Mouse (Mus musculus) cerebellum, postnatal 25 days (tissue): Measurements from ENCODE around the gene Dnajb5.

Experiments used
- DNase-seq, 2 experiments: peaks; one replicate each; pipeline ENCODE4 v3.0.0; 2021; ENCODE audit warnings: mixed read lengths in 2 of 2

Gene Dnajb5

DNA sequence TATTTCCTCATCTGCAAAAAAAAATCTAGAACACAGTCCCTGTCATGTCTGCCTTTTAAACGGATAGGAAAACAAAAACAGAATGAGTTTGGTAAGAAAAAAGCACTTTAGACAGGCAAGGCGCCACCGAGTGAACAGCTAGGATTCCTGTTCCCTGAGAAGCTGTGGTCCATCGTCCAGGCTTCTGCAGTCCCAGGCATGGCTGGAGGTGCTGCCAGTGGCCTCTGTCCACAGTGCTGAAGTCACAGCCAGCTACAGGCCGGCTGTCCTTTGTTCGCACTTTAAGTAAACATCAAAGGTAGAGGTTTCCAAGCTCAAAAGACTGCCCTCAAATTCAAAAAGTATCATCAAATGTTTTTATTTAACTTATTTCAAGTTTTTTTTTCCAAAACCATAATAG is 4.6 kb upstream of the Dnajb5 start:
- DNase-seq: no peak

DNA sequence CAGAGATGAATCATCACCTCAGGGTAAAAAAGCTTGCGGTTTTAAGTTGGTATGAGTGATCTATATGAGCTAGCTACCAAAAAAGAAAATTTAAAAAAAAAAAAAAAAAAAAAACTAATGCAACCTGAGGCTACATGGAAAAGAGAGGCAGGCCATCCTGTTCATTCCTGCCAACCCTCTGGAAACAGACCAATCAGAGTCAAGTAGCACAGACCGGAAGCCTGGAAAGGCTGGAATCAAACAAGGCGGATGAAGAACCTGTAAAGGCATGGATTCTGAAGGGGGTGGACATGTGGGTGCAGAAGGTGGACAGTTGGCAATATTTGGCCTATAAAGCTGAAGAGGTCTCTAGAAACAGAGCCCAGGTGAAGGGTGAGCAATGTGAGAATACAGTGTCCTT is 4.2 kb upstream of the Dnajb5 start:
- no peak for DNase-seq

DNA sequence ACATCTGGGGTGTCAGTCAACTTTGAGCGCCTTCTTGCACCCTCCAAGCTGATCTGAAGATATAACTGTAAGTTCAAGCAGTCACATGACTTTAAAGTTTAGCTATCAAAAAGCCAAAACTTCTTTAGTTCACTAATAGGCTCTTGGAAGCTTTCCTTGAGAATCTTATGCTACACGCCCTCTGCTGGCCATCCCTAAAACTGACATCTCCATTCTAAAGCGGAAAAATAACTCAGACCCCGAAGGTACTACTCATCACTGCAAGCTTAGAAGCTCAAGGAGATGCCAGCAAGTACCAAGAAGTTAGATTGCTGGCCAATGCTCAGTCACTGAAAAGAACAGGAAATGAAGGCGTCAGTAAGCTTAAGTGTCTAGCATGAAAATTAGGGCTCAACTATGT is 3.7 kb upstream of the Dnajb5 start:
- DNase-seq: peak; percentile 70 to 80

DNA sequence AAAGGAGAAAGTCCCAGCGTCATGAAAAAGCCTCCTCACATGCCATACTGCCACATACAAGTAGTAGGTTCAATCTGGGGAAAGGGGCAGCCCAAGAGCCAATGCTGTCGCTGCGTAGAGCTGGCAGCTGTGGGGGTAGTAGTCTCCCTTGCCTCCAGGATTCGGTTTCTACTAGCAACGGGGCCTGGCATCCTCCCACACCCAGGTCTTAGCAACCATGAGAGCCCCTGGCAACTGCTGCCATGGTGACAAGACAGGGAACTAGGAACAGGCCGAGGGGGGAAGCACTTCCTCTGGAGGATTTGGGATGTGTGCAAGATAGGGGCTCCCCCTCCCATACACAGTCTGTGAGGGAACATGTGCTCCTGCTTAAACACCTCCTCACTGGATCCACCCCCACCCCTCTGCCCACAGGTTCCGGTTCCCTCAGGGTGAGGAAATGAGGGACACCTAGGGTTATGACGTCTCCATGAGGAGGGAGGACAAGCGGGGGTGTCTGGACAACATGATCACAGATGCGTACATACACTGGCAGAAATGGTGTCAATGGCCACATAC is 2.8 kb upstream of the Dnajb5 start:
- peak in 1 of 2 experiments; percentile 41 for DNase-seq

DNA sequence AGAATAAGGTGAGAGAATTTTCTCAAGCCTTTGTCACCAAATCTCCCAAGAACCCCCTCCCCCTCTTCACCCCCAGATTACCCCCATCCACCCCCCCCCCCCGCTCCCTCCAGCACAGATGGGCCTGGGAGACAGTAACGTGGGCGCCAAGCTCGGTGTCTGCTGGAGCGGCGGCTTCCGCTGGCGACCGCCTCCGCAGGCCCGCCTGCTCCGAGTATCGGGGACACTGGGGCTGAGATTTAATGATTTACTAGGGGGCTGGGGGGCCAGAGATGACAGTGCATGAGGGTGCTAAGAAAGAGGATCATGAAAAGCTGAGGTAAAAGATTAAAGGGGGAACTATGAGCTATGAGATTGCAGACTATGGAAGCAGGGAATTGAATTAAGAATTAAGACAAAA is 1.1 kb upstream of the Dnajb5 start:
- peak in 1 of 2 experiments; percentile 47 for DNase-seq

DNA sequence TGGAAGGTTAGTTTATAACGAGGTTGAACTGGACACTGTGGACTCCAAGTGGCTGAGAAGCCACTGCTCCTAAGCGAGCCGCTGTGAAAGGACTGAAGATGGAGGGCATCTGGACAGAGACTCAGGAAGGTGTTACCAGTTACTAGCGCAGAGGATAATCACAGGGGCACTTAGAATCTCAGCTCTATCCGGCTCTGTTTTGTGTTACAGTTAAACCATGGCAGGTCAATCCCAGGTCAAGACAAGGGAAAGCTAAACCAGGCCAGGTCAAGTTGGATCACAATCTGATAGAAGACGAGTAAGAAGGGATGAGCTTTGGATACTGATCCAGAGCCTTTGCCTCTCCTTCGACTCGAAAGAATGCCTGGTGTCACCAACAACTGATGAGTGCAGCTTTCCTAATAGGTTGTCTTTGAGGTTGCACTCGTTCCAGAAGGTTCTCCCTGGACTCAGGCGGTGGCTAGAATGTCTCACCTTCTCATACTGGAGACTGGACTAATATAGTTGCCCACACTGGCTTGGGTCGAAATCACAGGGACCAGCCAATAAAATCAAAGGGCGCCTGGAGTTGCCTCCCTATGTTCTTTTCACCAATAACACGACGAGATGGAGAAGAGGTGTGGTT is 451 bp upstream of the Dnajb5 start:
- no peak for DNase-seq

DNA sequence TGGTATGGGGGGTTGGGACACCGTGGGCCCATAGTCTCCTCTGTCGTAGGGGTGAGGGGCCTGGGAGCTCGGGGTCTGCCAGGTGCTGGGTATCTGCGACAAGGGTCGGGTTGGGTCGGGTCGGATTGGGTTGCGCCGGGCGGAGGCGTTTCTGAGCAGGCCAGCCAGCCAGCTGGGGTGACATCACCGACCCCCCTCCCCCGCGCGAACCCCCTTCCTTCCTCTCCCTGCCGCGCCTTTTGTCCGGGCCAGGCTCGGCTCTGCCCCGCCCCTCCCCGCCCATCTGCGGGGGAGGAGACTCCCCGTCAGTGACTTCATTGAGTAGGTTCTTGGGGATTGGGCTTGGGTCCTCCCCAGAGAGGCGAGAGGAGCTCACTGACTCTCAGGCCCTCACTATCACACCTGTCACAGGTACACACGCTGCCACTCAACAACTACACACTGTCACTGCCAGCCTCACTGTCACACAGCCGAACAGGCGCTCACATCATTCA is 498 bp downstream of the Dnajb5 start:
- DNase-seq: peak; percentile 82 to 91

DNA sequence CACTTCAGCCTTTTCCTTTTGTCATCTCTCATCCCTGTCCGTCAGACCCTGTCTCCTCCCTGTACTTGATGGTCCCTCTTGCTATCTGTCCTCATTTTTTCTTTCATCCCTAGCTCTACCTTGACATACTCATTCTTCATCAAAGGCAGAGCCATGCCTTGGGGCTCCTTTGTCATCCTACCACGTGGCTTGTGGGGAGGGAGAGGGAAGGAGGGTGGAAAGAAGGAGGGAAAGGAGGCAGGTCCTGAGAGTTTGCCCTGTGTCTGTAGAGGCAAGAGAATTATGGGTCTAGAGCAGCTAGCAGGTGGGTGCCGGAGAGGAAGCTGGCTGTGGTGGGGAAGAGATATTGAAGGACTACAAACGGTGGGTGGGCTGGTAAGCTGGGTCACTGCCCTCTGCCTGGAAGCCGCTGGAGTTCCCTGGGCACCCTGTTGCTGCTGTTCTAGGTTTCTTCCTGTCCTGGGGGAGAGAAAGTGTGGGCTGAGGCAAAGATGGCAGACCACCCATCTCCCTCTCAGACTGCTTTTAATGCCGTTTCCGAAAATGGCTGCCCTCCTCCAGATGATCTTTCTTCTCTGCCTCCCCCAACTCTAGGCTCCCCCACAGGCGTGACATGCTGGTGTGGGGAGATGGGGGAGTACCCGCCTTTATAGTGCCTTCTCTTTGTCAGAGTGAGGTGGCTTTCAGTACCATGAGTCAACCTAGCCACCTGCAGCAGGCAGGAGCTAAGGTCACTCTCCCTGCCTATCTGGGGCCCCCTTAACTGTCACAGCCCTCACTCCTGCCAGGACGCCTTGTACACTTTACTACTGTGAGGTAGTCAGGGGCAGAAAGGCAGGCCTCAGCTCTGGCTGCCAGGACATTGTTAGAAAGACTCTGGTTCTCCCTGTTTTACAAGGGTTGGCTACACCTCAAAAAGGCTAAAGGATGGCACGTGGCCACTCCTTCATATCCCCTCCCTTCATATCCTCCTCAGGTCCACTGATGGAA is 1.9 kb downstream of the Dnajb5 start:
- peak in 1 of 2 experiments; percentile 33 for DNase-seq

DNA sequence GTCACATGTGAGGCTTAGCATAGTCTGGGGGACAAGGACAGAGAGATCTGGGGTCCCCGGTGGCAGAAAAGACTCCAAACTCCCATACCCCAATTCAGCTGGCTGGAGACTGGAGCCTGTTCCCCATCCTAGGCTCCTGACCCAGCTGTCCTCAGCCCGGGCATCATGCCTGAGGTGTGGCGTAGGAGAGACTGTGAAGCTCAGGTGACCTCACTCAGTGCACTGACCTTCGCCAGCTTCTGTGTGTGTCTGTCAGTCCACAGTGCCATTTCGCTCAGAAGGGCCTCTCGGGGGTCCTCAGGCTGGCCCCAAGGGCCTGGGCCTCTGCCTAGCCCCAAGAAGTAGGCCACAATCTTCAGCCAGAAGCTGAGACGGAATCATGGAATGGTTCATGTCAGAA is 2.9 kb downstream of the Dnajb5 start:
- DNase-seq: peak in 1 of 2 experiments; percentile 48

DNA sequence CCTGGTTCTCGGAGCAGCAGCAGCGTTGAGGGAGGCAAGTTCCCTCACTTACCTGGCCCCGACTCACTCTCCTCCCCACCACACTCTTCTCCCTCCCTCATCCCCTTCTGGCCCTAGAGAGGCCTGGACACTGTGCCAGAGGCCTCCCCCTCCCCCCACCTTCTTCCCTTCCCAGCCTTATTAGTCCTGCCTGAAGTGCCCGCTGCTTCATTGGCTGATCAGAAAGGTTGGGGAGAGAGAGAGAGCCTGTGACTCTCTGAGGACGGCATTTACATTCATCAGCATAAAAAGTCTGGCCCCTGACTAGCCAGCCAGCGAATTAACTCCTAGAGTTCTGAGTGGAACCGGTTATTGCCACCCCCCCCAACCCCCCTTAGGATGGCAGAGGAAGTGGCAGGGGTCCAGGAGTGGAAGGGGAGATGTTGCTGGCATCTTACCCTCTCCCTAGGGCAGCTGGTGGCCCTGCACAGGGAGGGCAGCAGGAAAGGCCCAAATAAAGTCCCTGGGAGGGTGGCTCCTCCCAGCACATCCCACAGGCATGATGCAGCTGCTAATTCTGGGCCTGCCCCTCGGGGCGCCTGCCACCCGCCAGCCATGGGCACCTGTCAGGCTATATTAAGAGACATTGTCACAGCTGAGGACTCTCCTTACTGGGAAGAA is 4.0 kb downstream of the Dnajb5 start:
- DNase-seq: peak; percentile 58 to 75

DNA sequence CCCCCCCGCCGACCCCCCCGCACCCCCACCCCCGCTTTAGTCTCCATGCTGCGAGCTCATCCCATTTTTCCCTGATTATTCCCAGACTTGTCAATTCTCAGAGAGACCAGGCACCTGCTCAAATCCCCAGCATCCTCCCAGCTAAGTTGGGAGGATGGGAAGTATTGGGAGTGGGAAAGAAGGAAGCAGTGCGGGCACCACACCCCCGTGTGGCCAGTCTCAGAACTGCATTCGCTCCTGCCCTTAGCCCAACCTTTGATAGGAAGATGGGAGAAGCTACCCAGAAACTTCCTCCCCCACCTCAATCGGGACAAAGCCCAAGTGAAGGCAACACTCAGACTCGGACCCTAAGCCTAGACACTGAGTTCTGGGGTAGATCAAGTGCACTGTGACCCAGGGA is 4.7 kb downstream of the Dnajb5 start:
- peak; percentile 90 to 93 for DNase-seq

DNA sequence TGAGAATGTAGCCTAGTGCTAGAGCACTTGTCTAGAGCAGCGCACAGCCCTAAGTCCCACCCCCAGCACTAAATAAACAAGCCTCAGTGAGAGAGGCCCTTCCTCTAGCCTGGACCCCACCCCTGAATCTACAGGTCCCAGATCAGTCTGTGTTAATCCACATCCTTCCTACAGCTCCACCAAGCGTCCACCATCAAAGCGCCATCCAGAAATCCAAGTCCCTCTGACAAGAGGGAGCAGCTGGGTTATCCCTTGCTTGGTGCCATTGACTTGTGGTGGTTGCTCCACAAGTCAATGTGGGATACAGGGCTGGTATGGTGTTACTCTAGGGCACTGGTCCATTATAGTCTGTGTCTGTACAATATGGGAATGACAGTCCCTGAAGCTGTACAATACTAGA is 5.6 kb downstream of the Dnajb5 start:
- DNase-seq: no peak

DNA sequence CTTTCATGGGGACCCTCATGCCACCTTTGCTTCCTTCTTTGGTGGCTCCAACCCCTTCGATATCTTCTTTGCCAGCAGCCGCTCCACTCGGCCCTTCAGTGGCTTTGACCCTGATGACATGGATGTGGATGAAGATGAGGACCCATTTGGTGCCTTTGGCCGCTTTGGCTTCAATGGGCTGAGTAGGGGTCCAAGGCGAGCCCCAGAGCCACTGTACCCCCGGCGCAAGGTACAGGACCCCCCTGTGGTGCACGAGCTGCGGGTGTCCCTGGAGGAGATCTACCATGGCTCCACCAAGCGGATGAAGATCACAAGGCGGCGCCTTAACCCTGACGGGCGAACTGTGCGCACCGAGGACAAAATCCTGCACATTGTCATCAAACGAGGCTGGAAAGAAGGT is 7.0 kb downstream of the Dnajb5 start:
- no peak for DNase-seq

DNA sequence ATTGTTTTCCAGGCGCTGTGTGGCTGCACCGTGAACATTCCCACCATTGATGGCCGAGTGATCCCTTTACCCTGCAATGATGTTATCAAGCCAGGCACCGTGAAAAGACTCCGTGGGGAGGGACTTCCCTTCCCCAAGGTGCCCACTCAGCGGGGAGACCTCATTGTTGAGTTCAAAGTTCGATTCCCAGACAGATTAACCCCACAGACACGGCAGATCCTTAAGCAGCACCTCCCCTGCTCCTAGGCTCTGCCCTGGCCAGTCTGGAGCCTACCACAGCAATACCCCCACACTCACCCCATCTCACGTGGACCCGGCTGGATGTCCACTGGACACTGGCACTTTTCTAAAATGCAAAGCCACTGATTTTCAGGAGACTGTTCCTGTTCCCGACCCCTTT is 7.7 kb downstream of the Dnajb5 start:
- DNase-seq: no peak

DNA sequence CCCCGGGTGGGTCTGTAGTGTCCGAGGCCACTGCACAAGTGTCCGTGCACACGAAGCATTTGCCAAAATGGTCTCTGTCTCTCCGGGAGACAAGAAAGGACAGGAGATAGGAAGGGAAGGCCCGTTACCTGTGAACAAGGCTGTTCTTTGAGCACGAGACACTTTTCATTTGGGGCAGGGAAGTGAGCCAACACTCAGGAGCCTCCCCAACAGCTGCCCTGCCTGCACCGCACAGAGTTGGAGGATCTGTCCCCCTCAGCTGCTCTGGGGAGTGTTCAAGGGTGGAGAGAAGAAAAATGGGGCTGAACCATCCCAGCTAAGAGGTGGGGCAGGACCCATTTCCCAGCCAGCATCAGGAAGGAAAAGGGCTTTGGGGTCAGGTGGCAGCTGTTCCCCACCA is 8.4 kb downstream of the Dnajb5 start:
- DNase-seq: no peak

DNA sequence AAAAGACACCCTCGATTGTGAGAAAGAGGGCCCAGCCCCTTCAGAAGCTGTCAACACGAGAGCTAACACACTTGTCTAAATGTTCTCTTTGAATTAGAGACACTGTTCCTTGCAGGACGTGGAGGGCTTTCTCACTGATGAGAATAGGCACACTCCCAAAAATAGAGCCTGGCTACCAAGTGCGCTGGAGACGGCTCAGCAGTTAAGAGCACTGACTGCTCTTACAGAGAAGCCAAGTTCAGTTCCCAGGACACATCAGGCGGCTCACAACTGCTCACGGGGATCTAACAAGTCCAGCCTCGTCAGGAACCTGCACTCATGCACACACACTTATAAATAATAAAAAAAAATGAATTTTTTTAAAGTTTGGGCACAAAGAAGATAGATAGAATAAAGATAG is 9.3 kb downstream of the Dnajb5 start:
- no peak for DNase-seq

DNA sequence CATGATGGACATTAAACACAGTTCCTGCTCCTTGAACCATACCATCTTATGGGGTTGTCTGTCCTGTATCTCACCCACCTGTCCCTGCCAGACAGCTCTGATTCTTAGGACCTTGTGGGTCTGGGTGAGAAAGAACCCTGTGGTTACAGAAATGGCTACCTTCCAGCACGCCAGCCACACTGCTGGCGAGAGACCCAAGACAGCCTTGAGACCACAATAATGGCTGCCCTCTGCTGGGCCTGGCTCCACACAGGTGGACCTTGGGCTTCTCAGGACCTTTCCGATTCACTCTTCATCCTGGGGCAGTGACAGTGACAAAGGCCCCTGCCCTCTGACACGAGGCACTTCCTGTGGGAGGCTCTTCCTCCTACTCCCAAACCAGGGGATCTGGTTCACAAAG is 9.8 kb downstream of the Dnajb5 start:
- DNase-seq: no peak

DNA sequence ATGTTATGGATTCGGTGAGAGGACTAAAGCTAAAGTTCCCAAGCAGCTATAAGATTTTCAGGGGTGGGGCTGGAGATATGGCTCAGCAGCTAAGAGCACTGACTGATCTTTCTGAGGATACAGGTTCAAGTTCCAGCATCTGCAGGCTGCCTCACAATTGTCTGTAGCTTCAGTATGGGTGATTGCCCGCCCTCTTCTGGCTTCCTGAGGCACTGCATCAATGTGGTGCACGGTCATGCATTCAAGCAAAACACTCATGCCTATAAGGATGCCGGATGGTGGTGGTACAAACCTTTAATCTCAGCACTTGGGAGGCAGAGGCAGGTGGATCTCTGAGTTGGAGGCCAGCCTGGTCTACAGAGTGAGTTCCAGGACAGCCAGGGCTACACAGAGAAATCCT is 12.0 kb downstream of the Dnajb5 start:
- peak; percentile 70 to 82 for DNase-seq

DNA sequence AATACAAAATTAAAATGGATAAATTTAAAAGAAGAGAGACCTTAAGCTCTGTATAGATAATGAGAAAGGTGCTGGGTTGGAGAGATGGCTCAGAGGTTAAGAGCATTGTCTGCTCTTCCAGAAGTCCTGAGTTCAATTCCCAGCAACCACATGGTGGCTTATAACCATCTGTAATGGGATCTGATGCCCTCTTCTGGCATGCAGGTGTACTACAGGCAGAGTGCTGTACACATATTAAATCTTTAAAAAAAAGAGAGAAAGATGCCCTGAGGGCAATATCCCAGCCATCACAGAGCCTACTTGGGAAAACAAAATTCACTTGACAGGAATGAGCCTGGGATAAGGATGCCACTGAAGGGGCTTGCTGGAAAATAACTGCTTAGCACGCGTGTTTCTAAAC is 13.9 kb downstream of the Dnajb5 start:
- peak in 1 of 2 experiments; percentile 31 for DNase-seq

DNA sequence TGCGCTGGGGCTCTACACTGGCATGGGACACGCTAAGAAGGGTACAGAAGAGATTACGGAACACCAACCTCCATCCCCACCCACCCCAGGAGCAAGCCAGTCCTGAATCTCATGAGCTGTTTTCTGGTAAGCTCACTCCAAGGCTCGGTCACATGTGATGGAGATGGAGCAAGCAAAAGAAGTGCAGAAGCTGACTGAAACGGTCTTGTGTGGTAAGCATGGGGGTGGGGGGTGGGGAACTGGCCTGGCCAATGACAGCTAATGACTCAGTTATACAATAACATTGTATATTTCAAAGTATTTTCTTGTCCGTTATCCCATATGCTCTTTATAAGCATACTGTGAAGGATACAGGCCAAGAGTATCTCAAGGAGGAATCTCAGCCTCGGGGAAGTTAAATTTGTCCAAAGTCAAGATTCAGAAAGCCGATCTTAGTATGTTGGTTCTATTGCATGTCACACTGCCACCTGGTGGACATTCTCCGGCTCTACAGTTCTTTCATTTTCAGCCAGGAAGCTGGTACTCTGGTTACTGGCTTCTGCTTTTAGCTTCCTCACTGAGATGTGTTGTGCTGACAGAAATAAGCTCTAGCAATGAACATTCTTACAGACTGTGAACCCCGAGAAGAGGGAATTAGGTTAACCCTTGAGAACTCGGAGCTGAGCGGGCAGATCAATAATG is 15.6 kb downstream of the Dnajb5 start:
- peak in 1 of 2 experiments; percentile 65 for DNase-seq

DNA sequence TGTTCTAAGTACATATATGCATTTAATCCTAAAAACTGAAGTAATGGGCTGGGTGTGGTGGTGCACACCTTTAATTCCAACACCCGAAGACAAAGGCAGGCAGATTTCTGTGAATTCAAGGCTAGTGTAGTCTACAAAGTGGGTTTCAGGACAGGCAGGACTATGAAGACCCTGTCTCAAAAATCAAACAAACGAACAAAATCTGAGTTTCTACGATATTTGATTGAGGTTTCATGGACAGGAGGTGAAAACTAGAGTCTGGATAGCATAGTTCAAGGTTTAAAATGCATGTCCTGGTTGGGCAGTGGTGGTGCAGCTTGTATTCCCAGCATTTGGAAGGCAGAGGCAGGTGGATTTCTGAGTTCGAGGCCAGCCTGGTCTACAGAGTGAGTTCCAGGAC is 19.7 kb downstream of the Dnajb5 start, which contains the start of gene 1700022I11Rik:
TSS of gene 1700022I11Rik (plus strand) at position 301 of the 400 bp plus-strand sequence.
- DNase-seq: no peak

DNA sequence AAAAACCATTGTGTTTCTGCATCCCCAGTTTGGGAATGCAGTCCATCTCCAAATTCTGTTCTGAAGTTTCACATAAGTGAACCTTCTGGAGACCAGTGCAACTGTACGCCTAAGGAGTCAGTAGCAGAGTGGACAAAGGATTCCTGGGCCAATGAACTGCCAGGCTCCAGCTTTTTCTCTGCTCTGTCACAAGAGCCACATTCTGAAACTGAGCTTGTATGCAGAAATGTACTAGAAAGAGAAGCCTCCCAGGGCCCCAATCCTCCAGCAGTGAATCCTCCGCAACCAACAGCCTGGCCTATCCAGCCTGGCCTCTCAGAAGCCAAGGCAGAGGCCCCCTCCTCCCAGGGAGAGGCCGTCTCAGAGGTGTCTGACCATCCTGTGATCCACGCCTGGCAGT is 23.3 kb downstream of the Dnajb5 start:
- no peak for DNase-seq
